Mouse (Mus musculus) large intestine, adult 2 months (tissue): ENCODE measurements around the gene Npas2. TPM values are rescaled to one million over a fixed set of nuclear protein-coding genes. Genes with fewer than 3 reads are reported as not detected.

Experiments
- DNase-seq: peaks from one replicate; pipeline ENCODE4 v3.0.0-alpha.2; 2012; ENCODE audit warnings: low read depth, low spot score
- WGBS: fragments of 180-500 bp; shearing (Covaris S2); methylation state at CpG from one replicate; pipeline ENCODE4 v1.1.7; 2018; 5-methylcytosine and 5-hydroxymethylcytosine counted together
- polyA plus RNA-seq: library from polyadenylated mRNA; depleted of rRNA; stranded (reverse); fragments of >200 nt; gene quantifications from 2 replicates; pipeline ENCODE4 v1.2.3, GENCODE M21; 2012; rRNA removed

Gene Npas2
- 13.6 and 33.7 TPM in 2 replicates for polyA plus RNA-seq

GRCm38 (mm10) chr1:39192997-39193861 is at the start of gene Npas2:
Gene Npas2, plus strand, starts transcription at chr1:39193731.
- DNase-seq, result no peak
- WGBS, result under 1% methylated on average over 65 of the region's 66 CpGs

GRCm38 (mm10) chr1:39156778-39157177 is 36.8 kb upstream of the Npas2 start:
- no peak for DNase-seq
- 80% methylated on average over 4 of the region's 4 CpGs for WGBS

- DNase-seq, result no peak
- 69% methylated on average over 4 of the region's 4 CpGs for WGBS
Measured at GRCm38 (mm10) chr1:39160167-39160566, 33.4 kb upstream of the Npas2 start.

- DNase-seq, result no peak
- WGBS, result 77% methylated on average over 1 of the region's 1 CpGs
Measured at GRCm38 (mm10) chr1:39163077-39163476, 30.5 kb upstream of the Npas2 start.

GRCm38 (mm10) chr1:39176690-39177089 is 16.8 kb upstream of the Npas2 start:
- WGBS, result 61% methylated on average over 5 of the region's 5 CpGs
- DNase-seq, result no peak

GRCm38 (mm10) chr1:39177211-39177610 is 16.3 kb upstream of the Npas2 start:
- DNase-seq, result no peak
- 91% methylated on average over 14 of the region's 14 CpGs for WGBS

GRCm38 (mm10) chr1:39179806-39180205 is 13.7 kb upstream of the Npas2 start:
- WGBS, result 94% methylated on average over 11 of the region's 11 CpGs

GRCm38 (mm10) chr1:39180517-39180916 is 13.0 kb upstream of the Npas2 start:
- DNase-seq, result no peak
- 97% methylated on average over 1 of the region's 1 CpGs for WGBS

More at GRCm38 (mm10) chr1:39179806-39180205, 13.7 kb upstream of the Npas2 start:
- no peak for DNase-seq

GRCm38 (mm10) chr1:39181901-39182300 is 11.6 kb upstream of the Npas2 start:
- no peak for DNase-seq
- 80% methylated on average over 4 of the region's 4 CpGs for WGBS

- DNase-seq, result no peak
- 74% methylated on average over 5 of the region's 5 CpGs for whole genome bisulfite sequencing
Measured at GRCm38 (mm10) chr1:39185833-39186232, 7.7 kb upstream of the Npas2 start.

- 19% methylated on average over 6 of the region's 6 CpGs for WGBS
- DNase-seq, result peak; percentile 84
Measured at GRCm38 (mm10) chr1:39186711-39187437, 6.7 kb upstream of the Npas2 start.

- no peak for DNase-seq
- 49% methylated on average over 5 of the region's 5 CpGs for WGBS
Measured at GRCm38 (mm10) chr1:39191122-39191521, 2.4 kb upstream of the Npas2 start.

GRCm38 (mm10) chr1:39192460-39192996 is 1.0 kb upstream of the Npas2 start:
- 1% methylated on average over 28 of the region's 28 CpGs for WGBS
- peak; percentile 93 for DNase-seq

GRCm38 (mm10) chr1:39193862-39194675 is 538 bp downstream of the Npas2 start:
- DNase-seq, result no peak

GRCm38 (mm10) chr1:39194959-39195358 is 1.4 kb downstream of the Npas2 start:
- WGBS, result 14% methylated on average over 11 of the region's 11 CpGs
- no peak for DNase-seq

More at GRCm38 (mm10) chr1:39193862-39194675, 538 bp downstream of the Npas2 start:
- 1% methylated on average over 73 of the region's 76 CpGs for WGBS

- no peak for DNase-seq
- WGBS, result 43% methylated on average over 6 of the region's 6 CpGs
Measured at GRCm38 (mm10) chr1:39196126-39196525, 2.6 kb downstream of the Npas2 start.

- 17% methylated on average over 12 of the region's 12 CpGs for WGBS
Measured at GRCm38 (mm10) chr1:39196676-39197375, 3.3 kb downstream of the Npas2 start.

GRCm38 (mm10) chr1:39205021-39205420 is 11.5 kb downstream of the Npas2 start:
- WGBS, result 23% methylated on average over 10 of the region's 10 CpGs
- no peak for DNase-seq

More at GRCm38 (mm10) chr1:39196676-39197375, 3.3 kb downstream of the Npas2 start:
- DNase-seq, result peak; percentile 70

GRCm38 (mm10) chr1:39205697-39206096 is 12.2 kb downstream of the Npas2 start:
- 37% methylated on average over 4 of the region's 4 CpGs for WGBS

More at GRCm38 (mm10) chr1:39205697-39206096, 12.2 kb downstream of the Npas2 start:
- no peak for DNase-seq
